ENCODE assay signal across 9 mouse cellular contexts in genomic region chr4:32560724-32561554, GRCm38 (mm10). TPM values are rescaled to one million over a fixed set of nuclear protein-coding genes. Genes with fewer than 3 reads are reported as not detected.
A peak's percentile ranks its signal among the peaks of the same experiment; 100 is the strongest.
DNase-seq lines count a peak whose midpoint lies in the region; ATAC-seq and TF ChIP-seq lines count a peak whose summit lies in the region.
"Had no signal": no experiment of that assay in that cellular context is flagged by ENCODE, and none has a peak within 500 bp of the region (broad histone marks: within the 10 kb centered on the region; RNA-seq: fewer than 3 reads in every experiment).

No protein-coding gene starts in this region.

- WGBS in liver, adult 2 months = 55% methylated on average over 8 of the region's 8 CpGs
- WGBS in heart, postnatal 0 days = 51% methylated on average over 8 of the region's 8 CpGs
- 31% methylated on average over 8 of the region's 8 CpGs for WGBS in midbrain, postnatal 0 days

- no peaks in the 10 kb centered on the region for H3K9me3 ChIP-seq in heart, postnatal 0 days (replicated peaks; ENCODE audit: control insufficient read depth, low read length)
- H3K9me3 ChIP-seq in midbrain, postnatal 0 days (ENCODE audit: low read length) = no peaks in the 10 kb centered on the region

- no peak overlapping the region for H3K9ac ChIP-seq in liver, adult 2 months (ENCODE audit: low read depth, low read length)
- no peak overlapping the region for H3K9ac ChIP-seq in heart, postnatal 0 days (replicated peaks; ENCODE audit: low read depth, low read length)
- H3K9ac ChIP-seq in midbrain, postnatal 0 days (replicated peaks; ENCODE audit: low read length, poor library complexity, severe bottlenecking) = no peak overlapping the region

- no peak overlapping the region for H3K4me3 ChIP-seq in liver, adult 2 months (ENCODE audit: insufficient read depth, low read depth, low read length)
- no peak overlapping the region for H3K4me3 ChIP-seq in heart, postnatal 0 days (ENCODE audit: low read depth, low read length)
- H3K4me3 ChIP-seq in midbrain, postnatal 0 days (ENCODE audit: low read depth, low read length) = no peak overlapping the region

- H3K27ac ChIP-seq in liver, adult 2 months (replicated peaks; ENCODE audit: insufficient read depth, low read depth, low read length) = peak overlapping the region; percentile 30
- H3K27ac ChIP-seq in heart, postnatal 0 days (ENCODE audit: low read depth) = peak overlapping the region; percentile 32; the same call in 1 of the 2 replicates
- H3K27ac ChIP-seq in midbrain, postnatal 0 days (ENCODE audit: low read depth, low read length) = peak overlapping the region; percentile 67

- TF ChIP-seq CTCF in liver, adult 2 months (IDR thresholded peaks at IDR 0.05; ENCODE audit: low read depth, low read length) = peak; percentile 41; the same call in 1 of the 2 replicates
- TF ChIP-seq CTCF in heart, postnatal 0 days (IDR thresholded peaks at IDR 0.05; ENCODE audit: low read depth) = peak; percentile 30
- TF ChIP-seq CTCF in midbrain, postnatal 0 days (IDR thresholded peaks at IDR 0.05) = peak; percentile 68

- TF ChIP-seq POLR2A in liver, adult 2 months (IDR thresholded peaks at IDR 0.05; ENCODE audit: extremely low read depth, insufficient read depth, low read length) = no peak

- no peaks in the 10 kb centered on the region; the same call in 1 of the 2 replicates for H3K79me2 ChIP-seq in liver, adult 2 months (ENCODE audit: control insufficient read depth, insufficient read depth, low read length)

- no peak for TF ChIP-seq EP300 in heart, postnatal 0 days (IDR thresholded peaks at IDR 0.05; ENCODE audit: low read depth)

- no peaks in the 10 kb centered on the region for H3K27me3 ChIP-seq in liver, adult 2 months (ENCODE audit: control insufficient read depth, insufficient read depth, low read length)
- H3K27me3 ChIP-seq in heart, postnatal 0 days (ENCODE audit: control insufficient read depth, insufficient read depth, low read length) = no peaks in the 10 kb centered on the region
- H3K27me3 ChIP-seq in midbrain, postnatal 0 days (ENCODE audit: insufficient read depth, low read length) = no peaks in the 10 kb centered on the region

- peak; percentile 32 for DNase-seq in adrenal gland, postnatal 14 days
- no peak for DNase-seq in adrenal gland, adult 18-20 months (ENCODE audit: low spot score in 2 of 2)
- DNase-seq in liver, adult 2 months (ENCODE audit: extremely low read depth, low read depth, low spot score) = no peak
- no peak for DNase-seq in liver
- peak; percentile 21 for DNase-seq in heart, postnatal 0 days (ENCODE audit: low spot score)
- DNase-seq in midbrain, postnatal 0 days (ENCODE audit: low spot score) = peak; percentile 74
- no peak for DNase-seq in c-Kit-positive CD71-positive TER-119-positive erythroid progenitor cells, embryonic 14.5 days (ENCODE audit: low spot score)

- no peaks in the 10 kb centered on the region for H3K36me3 ChIP-seq in liver, adult 2 months (ENCODE audit: control insufficient read depth, insufficient read depth, low read length)
- peaks cover 12% of the 10 kb centered on the region for H3K36me3 ChIP-seq in heart, postnatal 0 days (replicated peaks; ENCODE audit: control insufficient read depth, insufficient read depth, low read length)
- peaks cover 8% of the 10 kb centered on the region for H3K36me3 ChIP-seq in midbrain, postnatal 0 days (ENCODE audit: insufficient read depth, low read length)

- ATAC-seq in heart, postnatal 0 days (ENCODE audit: insufficient read depth, low read depth) = no peak
- peak; percentile 59; the same call in 1 of the 2 replicates for ATAC-seq in midbrain, postnatal 0 days (ENCODE audit: low FRiP score)
- no peak for ATAC-seq in megakaryocyte, adult 5-6 weeks (ENCODE audit: poor library complexity, severe bottlenecking)

- H3K4me2 ChIP-seq in heart, postnatal 0 days (ENCODE audit: low read depth, low read length) = no peak overlapping the region
- H3K4me2 ChIP-seq in midbrain, postnatal 0 days (ENCODE audit: low read depth, low read length, poor library complexity, severe bottlenecking) = no peak overlapping the region; the same call in 1 of the 2 replicates

- peaks cover 13% of the 10 kb centered on the region for H3K4me1 ChIP-seq in liver, adult 2 months (ENCODE audit: control insufficient read depth, insufficient read depth, low read length)
- 0 out of 2 replicates have a peak, but pooled peaks cover 10% of the 10 kb centered on the region for H3K4me1 ChIP-seq in heart, postnatal 0 days (ENCODE audit: control insufficient read depth, insufficient read depth)
- H3K4me1 ChIP-seq in midbrain, postnatal 0 days (ENCODE audit: insufficient read depth, low read length) = peaks cover 5% of the 10 kb centered on the region; the same call in 1 of the 2 replicates

RNA-seq across cellular contexts. Expression of gene Gja10, which starts 41.6 kb away (rescaled TPM):
- total RNA-seq in adrenal gland, postnatal 14 days (2021) = not detected in 2 replicates
- total RNA-seq in adrenal gland, adult 18-20 months (2021) = not detected
- 0.18 TPM in 1 of 2 replicates, not detected in the other for total RNA-seq in liver, adult 2 months (2014; rRNA removed)
- polyA plus RNA-seq in liver, adult 2 months (2012; rRNA removed) = 0.07 and 0.16 TPM in 2 replicates
- total RNA-seq in heart, postnatal 0 days (2014; rRNA removed; ENCODE audit: low replicate concordance) = not detected in 2 replicates
- not detected in 2 replicates for polyA plus RNA-seq in heart, postnatal 0 days (2015; fragmentation: Nextera tagmentation; extraction: Ambion mirVana)
- not detected in 2 replicates for total RNA-seq in midbrain, postnatal 0 days (2014; rRNA removed)
- not detected in 2 replicates for polyA plus RNA-seq in midbrain, postnatal 0 days (2015; fragmentation: Nextera tagmentation; extraction: Ambion mirVana)
- not detected in 2 replicates for total RNA-seq in megakaryocyte, adult 5-6 weeks (2015)
- total RNA-seq in megakaryocyte, adult 5-6 weeks (2017) = not detected in 2 replicates
- total RNA-seq: neutrophil, adult 5-6 weeks had no signal

RNA-seq across cellular contexts. Expression of gene Casp8ap2, which starts 54.3 kb away (rescaled TPM):
- 9.9 and 13.2 TPM in 2 replicates for total RNA-seq in adrenal gland, postnatal 14 days (2021)
- 1 to 10 TPM; 7.0 to 7.1 TPM for total RNA-seq in adrenal gland, adult 18-20 months (2021)
- total RNA-seq in liver, adult 2 months (2014; rRNA removed) = 2.8 and 4.7 TPM in 2 replicates
- 0.58 and 0.97 TPM in 2 replicates for polyA plus RNA-seq in liver, adult 2 months (2012; rRNA removed)
- 3.0 and 3.4 TPM in 2 replicates for total RNA-seq in heart, postnatal 0 days (2014; rRNA removed; ENCODE audit: low replicate concordance)
- 16.4 and 17.0 TPM in 2 replicates for polyA plus RNA-seq in heart, postnatal 0 days (2015; fragmentation: Nextera tagmentation; extraction: Ambion mirVana)
- 36.1 and 50.9 TPM in 2 replicates for total RNA-seq in midbrain, postnatal 0 days (2014; rRNA removed)
- polyA plus RNA-seq in midbrain, postnatal 0 days (2015; fragmentation: Nextera tagmentation; extraction: Ambion mirVana) = 31.7 and 35.6 TPM in 2 replicates
- total RNA-seq in megakaryocyte, adult 5-6 weeks (2015) = 30.0 and 33.3 TPM in 2 replicates
- 36.5 and 46.9 TPM in 2 replicates for total RNA-seq in megakaryocyte, adult 5-6 weeks (2017)

Comparison
In these comparisons a context has a peak if more than half of its experiments do, and no peak if none do; other contexts are left out.
1. DNase-seq: peak in adrenal gland, postnatal 14 days (single experiment), heart, postnatal 0 days (single experiment) and midbrain, postnatal 0 days (single experiment); none in adrenal gland, adult 18-20 months (0 of 2), liver, adult 2 months (single experiment), liver (single experiment) and c-Kit-positive CD71-positive TER-119-positive erythroid progenitor cells, embryonic 14.5 days (single experiment).
2. Peak in every context shown above with its lines, with median percentiles within 50 percentile points of each other: H3K27ac ChIP-seq and CTCF ChIP-seq.